24 mouse cellular contexts compared by ENCODE assay signal in the genomic region with DNA sequence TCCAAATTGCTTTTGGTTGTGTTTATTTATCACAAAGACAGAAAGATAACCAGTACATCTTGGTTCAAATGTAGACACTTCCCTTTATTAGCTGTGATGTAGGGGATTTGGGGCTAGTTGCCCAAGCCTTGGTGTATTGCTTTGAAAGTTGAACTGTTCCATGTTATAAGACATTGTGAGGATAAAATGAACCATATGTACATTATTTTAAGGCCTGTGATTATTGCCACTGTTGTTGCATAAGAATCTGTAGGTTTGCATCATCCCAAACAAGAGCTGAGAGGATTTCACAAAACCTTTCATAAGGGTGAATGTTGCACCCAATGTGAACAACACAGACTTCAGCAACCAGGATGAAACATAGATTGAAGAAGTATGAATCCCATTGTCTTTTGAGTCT.
"Had no signal": no experiment of that assay in that cellular context is flagged by ENCODE, and none has a peak within 500 bp of the region (broad histone marks: within the 10 kb centered on the region; RNA-seq: fewer than 3 reads in every experiment).

No protein-coding gene starts in this region.

- H3K27me3 ChIP-seq: heart, embryonic 13.5 days; heart, embryonic 15.5 days; hindbrain, embryonic 13.5 days; hindbrain, embryonic 15.5 days; kidney, embryonic 15.5 days; limb, embryonic 13.5 days; limb, embryonic 15.5 days had no signal

- H3K4me1 ChIP-seq: heart, embryonic 15.5 days; hindbrain, embryonic 13.5 days; hindbrain, embryonic 15.5 days; kidney, embryonic 15.5 days; limb, embryonic 13.5 days; limb, embryonic 15.5 days had no signal

- H3K27ac ChIP-seq: gastrocnemius, adult 2 months; heart, embryonic 13.5 days; heart, embryonic 15.5 days; hindbrain, embryonic 13.5 days; hindbrain, embryonic 15.5 days; hindbrain, postnatal 0 days; kidney, embryonic 15.5 days; kidney, postnatal 0 days; limb, embryonic 13.5 days; limb, embryonic 15.5 days had no signal

- DNase-seq: gastrocnemius, adult 2 months; gastrocnemius, postnatal 10 days; gastrocnemius, postnatal 25 days; heart, postnatal 14 days; heart, postnatal 36 days; kidney, adult 11 months; kidney, adult 2 months; kidney, adult 9 months; kidney, postnatal 14 days; kidney, postnatal 36 days; layer of hippocampus, adult 9-11 months; layer of hippocampus, postnatal 36 days; left cerebral cortex, postnatal 4 days had no signal

- H3K9ac ChIP-seq: heart, embryonic 13.5 days; heart, embryonic 15.5 days; hindbrain, embryonic 13.5 days; hindbrain, embryonic 15.5 days; kidney, embryonic 15.5 days; limb, embryonic 13.5 days; limb, embryonic 15.5 days had no signal

- H3K36me3 ChIP-seq: heart, embryonic 13.5 days; heart, embryonic 15.5 days; hindbrain, embryonic 13.5 days; hindbrain, embryonic 15.5 days; kidney, embryonic 15.5 days; limb, embryonic 13.5 days; limb, embryonic 15.5 days had no signal

- H3K4me3 ChIP-seq: gastrocnemius, adult 2 months; heart, embryonic 13.5 days; heart, embryonic 15.5 days; hindbrain, embryonic 13.5 days; hindbrain, embryonic 15.5 days; kidney, embryonic 15.5 days; limb, embryonic 13.5 days; limb, embryonic 15.5 days had no signal

- ATAC-seq: hindbrain, postnatal 0 days; intestine, embryonic 16.5 days had no signal

- H3K9me3 ChIP-seq: heart, embryonic 13.5 days; heart, embryonic 15.5 days; hindbrain, embryonic 13.5 days; hindbrain, embryonic 15.5 days; kidney, embryonic 15.5 days; limb, embryonic 13.5 days; limb, embryonic 15.5 days had no signal

- H3K4me2 ChIP-seq: heart, embryonic 11.5 days; heart, embryonic 13.5 days; heart, embryonic 15.5 days; hindbrain, embryonic 13.5 days; hindbrain, embryonic 15.5 days; kidney, embryonic 15.5 days; limb, embryonic 13.5 days; limb, embryonic 15.5 days had no signal
